Mouse (Mus musculus) lung, adult 2 months (tissue): ENCODE measurements at regions not wholly inside any gene's neighbourhood (a gene's known extent, or its start where the extent isn't known, plus 50 kb on each side); places are given as distances from the start of the nearest gene placed in this dataset.

ENCODE experiments used
- CTCF ChIP-seq: fragments of 200-500 bp; IDR thresholded peaks from 2 replicates; pipeline ENCODE4 v1.5.1; 2011; ENCODE audit warnings: mild to moderate bottlenecking, low read length, control low read depth; ENCODE audit not compliant: insufficient read depth
- POLR2A ChIP-seq: fragments of 200-500 bp; IDR thresholded peaks from 2 replicates; pipeline ENCODE4 v1.6.1; 2011; ENCODE audit warnings: low read depth, mild to moderate bottlenecking, control low read depth, low read length, borderline replicate concordance; ENCODE audit errors: extremely low read depth

DNA sequence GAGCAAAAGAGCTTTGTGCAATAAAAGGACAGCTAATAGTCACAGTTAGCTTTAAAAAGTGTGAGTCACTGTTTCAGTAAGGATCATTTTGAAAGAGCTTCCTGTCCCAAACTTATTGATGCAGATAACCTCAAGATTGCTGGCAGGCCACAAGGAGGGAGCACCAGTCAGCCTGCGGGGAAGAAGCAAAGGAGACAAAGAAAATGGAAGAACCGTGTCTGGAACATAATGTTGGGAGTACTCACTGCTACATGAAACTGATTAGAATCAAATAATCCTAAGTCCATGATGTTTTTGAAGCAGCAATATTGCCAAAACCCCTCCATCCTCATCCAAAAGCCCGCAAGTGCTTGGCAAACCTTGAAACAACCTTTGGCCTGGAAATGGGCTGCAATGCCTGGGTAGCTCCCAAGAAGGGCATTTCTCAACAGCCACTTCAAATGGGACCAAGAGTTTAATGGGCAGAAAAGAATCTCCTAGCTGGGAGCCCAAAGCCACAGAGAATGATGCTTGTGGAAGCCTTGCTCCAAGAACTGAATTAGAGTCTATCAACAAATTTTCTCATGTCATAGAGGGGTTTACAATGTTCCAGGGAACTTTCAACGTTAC lies 481.0 kb upstream of the Tnc start:
- TF ChIP-seq POLR2A, result no peak
- TF ChIP-seq CTCF, result no peak
